Mouse (Mus musculus): Measurements from ENCODE around the gene Nfat5. TPM values are rescaled to one million over a fixed set of nuclear protein-coding genes. Genes with fewer than 3 reads are reported as not detected.

The Nfat5 gene
- polyA plus RNA-seq, 1 experiment from 2014 or later: 7.7 TPM

DNA sequence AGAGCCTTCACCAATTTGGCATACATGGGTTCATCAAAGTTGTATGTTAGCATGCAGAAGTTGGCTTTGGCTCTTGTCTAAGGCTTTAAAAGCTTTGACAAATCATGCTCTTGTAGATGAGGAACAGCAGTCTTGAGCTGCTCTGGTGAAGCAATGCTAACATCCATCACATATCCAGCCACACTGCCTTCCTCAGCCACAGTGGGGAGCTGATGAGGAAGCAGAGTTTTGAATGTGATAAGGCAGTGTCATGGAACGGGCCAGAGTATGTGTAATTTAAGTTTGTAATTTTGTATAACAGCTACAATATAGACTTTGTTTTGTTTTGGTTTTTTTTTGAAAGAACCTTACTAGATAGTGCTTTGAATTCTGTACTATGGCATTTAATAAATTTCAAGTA is 36.3 kb downstream of the Nfat5 start:
- Histone ChIP-seq H3K4me3 (ENCODE audit: low read length) (no peak overlapping the region), H3K4me1 (ENCODE audit: control insufficient read depth, insufficient read depth, low read depth, low read length) (no peaks in the 10 kb centered on the region), H3K9me3 (ENCODE audit: control insufficient read depth, low read length) (no peaks in the 10 kb centered on the region), H3K27me3 (replicated peaks; ENCODE audit: control insufficient read depth, insufficient read depth, low read length) (no peaks in the 10 kb centered on the region), H3K9ac (ENCODE audit: low read depth, low read length) (no peak overlapping the region), H3K36me3 (ENCODE audit: control insufficient read depth, insufficient read depth, low read length) (no peaks in the 10 kb centered on the region), H3K4me2 (ENCODE audit: low read length) (no peak overlapping the region), H3K27ac (ENCODE audit: low read depth, low read length) (no peak overlapping the region)
- ATAC-seq: no peak
- 79% methylated on average over 1 of the region's 1 CpGs for WGBS

DNA sequence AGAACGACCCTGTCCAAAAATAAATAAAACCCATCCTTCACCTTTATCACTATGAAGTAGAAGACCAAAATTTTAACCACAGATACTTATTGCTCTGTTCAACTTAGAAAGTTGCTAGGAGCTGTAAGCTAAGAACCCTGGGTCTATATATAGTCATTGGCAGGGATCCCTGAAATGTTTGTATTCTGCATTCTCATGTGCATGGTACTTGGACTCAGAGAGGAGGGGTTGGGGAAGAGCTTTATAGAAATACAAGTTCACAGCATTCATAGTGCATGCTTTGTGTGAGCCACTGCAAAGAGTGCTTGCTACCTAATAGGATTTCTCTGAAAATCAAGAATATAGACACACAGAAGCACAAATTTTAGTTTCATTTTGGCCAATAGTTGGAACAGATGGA is 43.2 kb downstream of the Nfat5 start:
- no peak for ATAC-seq

DNA sequence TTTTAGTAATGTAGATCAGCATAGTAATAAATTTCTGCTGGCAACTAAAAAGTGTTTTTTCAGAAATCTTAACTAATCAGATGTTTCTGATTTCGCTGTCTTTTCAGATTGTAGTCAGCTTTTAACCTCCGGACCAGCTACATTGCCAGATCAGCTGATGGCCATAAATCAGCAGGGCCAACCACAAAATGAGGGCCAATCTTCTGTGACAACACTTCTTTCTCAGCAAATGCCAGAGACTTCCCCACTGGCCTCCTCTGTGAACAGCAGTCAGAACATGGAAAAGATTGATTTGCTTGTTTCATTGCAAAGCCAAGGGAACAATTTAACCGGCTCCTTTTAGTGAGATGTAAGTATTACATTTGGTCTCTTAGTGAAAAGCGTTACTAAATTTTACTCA is 77.0 kb downstream of the Nfat5 start:
- no peaks in the 10 kb centered on the region for H3K4me1 ChIP-seq (ENCODE audit: control insufficient read depth, insufficient read depth, low read depth, low read length)
- no peaks in the 10 kb centered on the region for H3K27me3 ChIP-seq (replicated peaks; ENCODE audit: control insufficient read depth, insufficient read depth, low read length)
- H3K4me3 ChIP-seq (ENCODE audit: low read length): no peak overlapping the region
- H3K36me3 ChIP-seq (ENCODE audit: control insufficient read depth, insufficient read depth, low read length): peaks cover 35% of the 10 kb centered on the region
- no peak for ATAC-seq
- no peaks in the 10 kb centered on the region for H3K9me3 ChIP-seq (ENCODE audit: control insufficient read depth, low read length)
- 89% methylated on average over 4 of the region's 4 CpGs for WGBS
- no peak overlapping the region for H3K4me2 ChIP-seq (ENCODE audit: low read length)
- H3K27ac ChIP-seq (ENCODE audit: low read depth, low read length): no peak overlapping the region
- H3K9ac ChIP-seq (ENCODE audit: low read depth, low read length): no peak overlapping the region

More for the DNA sequence above, 43.2 kb downstream of the Nfat5 start:
- 0 out of 2 replicates have a peak, but pooled peaks cover 2% of the 10 kb centered on the region for H3K4me1 ChIP-seq (ENCODE audit: control insufficient read depth, insufficient read depth, low read depth, low read length)
- WGBS: 100% methylated on average over 1 of the region's 1 CpGs
- peaks cover 3% of the 10 kb centered on the region; the same call in 1 of the 2 replicates for H3K36me3 ChIP-seq (ENCODE audit: control insufficient read depth, insufficient read depth, low read length)
- no peak overlapping the region for H3K4me2 ChIP-seq (ENCODE audit: low read length)
- no peak overlapping the region for H3K4me3 ChIP-seq (ENCODE audit: low read length)
- no peaks in the 10 kb centered on the region for H3K27me3 ChIP-seq (replicated peaks; ENCODE audit: control insufficient read depth, insufficient read depth, low read length)
- no peaks in the 10 kb centered on the region for H3K9me3 ChIP-seq (ENCODE audit: control insufficient read depth, low read length)
- no peak overlapping the region for H3K27ac ChIP-seq (ENCODE audit: low read depth, low read length)
- no peak overlapping the region for H3K9ac ChIP-seq (ENCODE audit: low read depth, low read length)

DNA sequence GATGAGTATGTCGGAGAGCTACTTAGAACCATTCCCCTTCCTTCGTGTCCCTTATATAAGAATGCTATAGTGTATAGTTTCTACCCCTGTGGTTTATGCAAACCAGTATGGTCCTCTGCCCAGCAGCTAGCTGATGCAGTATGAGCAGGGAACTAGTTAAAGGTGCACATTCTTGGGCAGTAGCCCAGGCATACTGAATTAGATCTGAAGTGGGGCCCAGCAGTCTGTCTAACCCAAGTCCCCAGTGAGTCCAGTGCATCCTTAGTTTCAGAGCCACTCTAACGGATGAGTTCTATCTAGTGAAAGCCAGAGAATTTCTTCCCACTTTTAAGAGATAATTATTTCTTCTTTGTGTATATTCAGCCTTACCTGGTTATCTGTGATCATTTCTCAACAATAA is 84.1 kb downstream of the Nfat5 start:
- Histone ChIP-seq H3K9me3 (ENCODE audit: control insufficient read depth, low read length) (no peaks in the 10 kb centered on the region), H3K4me2 (ENCODE audit: low read length) (no peak overlapping the region), H3K36me3 (ENCODE audit: control insufficient read depth, insufficient read depth, low read length) (peaks cover 18% of the 10 kb centered on the region), H3K4me3 (ENCODE audit: low read length) (no peak overlapping the region), H3K4me1 (ENCODE audit: control insufficient read depth, insufficient read depth, low read depth, low read length) (no peaks in the 10 kb centered on the region), H3K27ac (ENCODE audit: low read depth, low read length) (no peak overlapping the region), H3K27me3 (replicated peaks; ENCODE audit: control insufficient read depth, insufficient read depth, low read length) (no peaks in the 10 kb centered on the region), H3K9ac (ENCODE audit: low read depth, low read length) (no peak overlapping the region)
- ATAC-seq: no peak
- 97% methylated on average over 3 of the region's 3 CpGs for WGBS

DNA sequence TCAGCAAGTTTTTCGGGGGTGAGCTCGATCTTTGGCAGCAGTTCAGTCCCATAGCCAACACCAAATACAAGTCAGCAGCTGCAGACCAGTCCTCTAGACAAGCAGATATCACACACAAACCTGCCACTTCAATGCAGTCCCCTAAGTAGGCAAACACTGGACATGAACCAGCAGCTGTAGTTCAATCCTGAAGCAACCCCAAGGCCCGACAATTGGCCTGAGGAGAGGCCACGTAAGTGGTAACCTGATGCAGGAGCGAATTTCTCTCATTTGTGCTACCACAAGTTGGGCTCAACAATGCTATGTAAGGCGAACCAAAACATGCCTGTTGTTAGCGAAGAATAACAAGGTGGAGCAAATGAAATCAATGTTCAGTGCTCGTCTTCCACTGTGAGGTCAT is 87.5 kb downstream of the Nfat5 start:
- peaks cover 15% of the 10 kb centered on the region for H3K36me3 ChIP-seq (ENCODE audit: control insufficient read depth, insufficient read depth, low read length)
- no peak overlapping the region for H3K27ac ChIP-seq (ENCODE audit: low read depth, low read length)
- H3K4me1 ChIP-seq (ENCODE audit: control insufficient read depth, insufficient read depth, low read depth, low read length): no peaks in the 10 kb centered on the region
- H3K4me2 ChIP-seq (ENCODE audit: low read length): no peak overlapping the region
- H3K27me3 ChIP-seq (replicated peaks; ENCODE audit: control insufficient read depth, insufficient read depth, low read length): no peaks in the 10 kb centered on the region
- no peak overlapping the region for H3K4me3 ChIP-seq (ENCODE audit: low read length)
- H3K9ac ChIP-seq (ENCODE audit: low read depth, low read length): no peak overlapping the region
- WGBS: 95% methylated on average over 8 of the region's 8 CpGs
- no peaks in the 10 kb centered on the region for H3K9me3 ChIP-seq (ENCODE audit: control insufficient read depth, low read length)
- no peak for ATAC-seq

DNA sequence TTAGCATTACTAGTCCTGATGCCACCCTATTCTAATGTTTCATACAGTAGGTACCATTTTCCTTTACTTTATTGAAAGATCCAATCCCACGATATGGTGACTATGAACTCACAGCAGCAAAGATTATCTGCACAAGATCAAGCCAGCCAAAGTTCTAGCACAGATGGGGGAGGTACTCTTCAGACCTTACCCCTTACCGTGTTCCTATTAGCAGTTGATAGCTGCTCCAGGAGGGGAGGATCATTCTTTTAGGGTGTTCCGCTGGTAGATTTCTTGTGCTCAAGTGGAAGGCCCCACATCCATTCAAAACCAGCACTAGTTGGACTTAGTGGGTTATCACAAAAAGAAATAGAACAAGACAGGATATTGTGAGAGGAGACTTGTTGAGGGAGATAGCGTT is 88.4 kb downstream of the Nfat5 start:
- no peak overlapping the region for H3K9ac ChIP-seq (ENCODE audit: low read depth, low read length)
- H3K27ac ChIP-seq (ENCODE audit: low read depth, low read length): no peak overlapping the region
- no peak overlapping the region for H3K4me2 ChIP-seq (ENCODE audit: low read length)
- WGBS: 93% methylated on average over 4 of the region's 4 CpGs
- H3K36me3 ChIP-seq (ENCODE audit: control insufficient read depth, insufficient read depth, low read length): peaks cover 15% of the 10 kb centered on the region
- no peaks in the 10 kb centered on the region for H3K4me1 ChIP-seq (ENCODE audit: control insufficient read depth, insufficient read depth, low read depth, low read length)
- no peak for ATAC-seq
- no peak overlapping the region for H3K4me3 ChIP-seq (ENCODE audit: low read length)
- no peaks in the 10 kb centered on the region for H3K9me3 ChIP-seq (ENCODE audit: control insufficient read depth, low read length)
- no peaks in the 10 kb centered on the region for H3K27me3 ChIP-seq (replicated peaks; ENCODE audit: control insufficient read depth, insufficient read depth, low read length)

DNA sequence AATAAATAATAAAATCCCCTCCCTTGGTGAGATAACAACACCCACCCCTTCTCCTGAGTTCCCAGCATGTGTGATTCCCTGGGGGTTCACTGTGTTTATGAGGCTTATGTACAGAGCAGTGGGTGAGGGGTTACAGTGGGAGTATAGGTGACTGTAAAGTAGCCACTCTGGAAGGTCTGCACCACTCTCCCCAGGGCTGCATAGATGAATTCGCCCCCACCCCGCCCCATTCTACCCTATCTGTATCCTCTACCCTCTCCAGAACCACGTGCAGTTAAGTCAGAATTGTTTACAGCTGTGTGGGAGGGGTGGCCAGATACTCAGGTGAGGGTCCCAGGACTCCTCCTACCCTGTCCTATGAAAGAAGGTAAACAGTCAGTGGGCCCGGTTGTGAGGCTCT is 89.6 kb downstream of the Nfat5 start:
- no peak overlapping the region for H3K27ac ChIP-seq (ENCODE audit: low read depth, low read length)
- WGBS: 78% methylated on average over 4 of the region's 4 CpGs
- H3K4me2 ChIP-seq (ENCODE audit: low read length): no peak overlapping the region

DNA sequence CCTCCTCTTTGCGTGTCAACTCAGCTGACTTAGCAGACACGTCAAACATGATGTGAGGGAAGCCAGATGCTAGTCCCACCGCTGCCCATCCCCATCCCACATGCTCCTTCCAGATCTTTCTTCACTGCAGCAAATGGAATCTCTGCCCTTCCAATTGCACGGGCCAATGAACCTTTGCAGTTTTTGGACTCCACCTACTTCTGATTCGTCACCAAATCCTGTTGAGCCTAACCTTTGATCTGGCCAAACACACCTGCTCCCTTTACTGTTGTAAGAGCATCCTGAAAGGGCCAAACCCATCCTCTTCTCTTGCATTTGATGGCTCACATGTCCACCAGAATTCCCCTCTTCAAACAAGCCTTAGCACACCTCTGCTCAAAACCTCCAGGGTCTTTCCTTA is 91.4 kb downstream of the Nfat5 start:
- Histone ChIP-seq H3K27me3 (replicated peaks; ENCODE audit: control insufficient read depth, insufficient read depth, low read length) (no peaks in the 10 kb centered on the region), H3K27ac (ENCODE audit: low read depth, low read length) (no peak overlapping the region), H3K4me2 (ENCODE audit: low read length) (no peak overlapping the region), H3K4me1 (ENCODE audit: control insufficient read depth, insufficient read depth, low read depth, low read length) (peaks cover under 1% of the 10 kb centered on the region), H3K9me3 (ENCODE audit: control insufficient read depth, low read length) (no peaks in the 10 kb centered on the region), H3K9ac (ENCODE audit: low read depth, low read length) (no peak overlapping the region; the same call in 1 of the 2 replicates), H3K36me3 (ENCODE audit: control insufficient read depth, insufficient read depth, low read length) (peaks cover 5% of the 10 kb centered on the region), H3K4me3 (ENCODE audit: low read length) (no peak overlapping the region)
- ATAC-seq: no peak
- 58% methylated on average over 5 of the region's 5 CpGs for WGBS

More for the DNA sequence above, 89.6 kb downstream of the Nfat5 start:
- Histone ChIP-seq H3K27me3 (replicated peaks; ENCODE audit: control insufficient read depth, insufficient read depth, low read length) (no peaks in the 10 kb centered on the region), H3K4me3 (ENCODE audit: low read length) (no peak overlapping the region), H3K9me3 (ENCODE audit: control insufficient read depth, low read length) (no peaks in the 10 kb centered on the region), H3K36me3 (ENCODE audit: control insufficient read depth, insufficient read depth, low read length) (peaks cover 15% of the 10 kb centered on the region), H3K9ac (ENCODE audit: low read depth, low read length) (no peak overlapping the region), H3K4me1 (ENCODE audit: control insufficient read depth, insufficient read depth, low read depth, low read length) (no peaks in the 10 kb centered on the region)
- no peak for ATAC-seq

DNA sequence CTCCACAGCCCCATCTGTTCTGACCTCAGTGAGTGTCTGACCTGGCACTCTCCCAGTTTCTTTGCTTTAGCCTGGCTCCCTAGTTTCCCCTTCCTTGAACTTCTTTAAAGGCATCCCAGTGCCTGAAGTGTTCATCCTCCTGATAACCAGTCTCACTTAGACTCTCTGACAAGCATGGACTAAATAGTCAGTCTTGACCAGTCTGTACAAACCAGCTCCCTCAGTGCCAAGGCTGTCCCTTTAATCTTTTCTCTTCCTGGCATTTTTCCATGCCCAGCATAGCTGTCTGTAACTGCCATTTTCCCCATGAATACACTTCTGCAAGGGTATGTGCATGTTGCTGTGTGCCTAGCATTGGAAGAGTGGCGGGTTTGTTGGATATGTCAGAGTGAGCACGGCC is 91.8 kb downstream of the Nfat5 start:
- H3K36me3 ChIP-seq (ENCODE audit: control insufficient read depth, insufficient read depth, low read length): peaks cover 4% of the 10 kb centered on the region
- H3K9ac ChIP-seq (ENCODE audit: low read depth, low read length): no peak overlapping the region; the same call in 1 of the 2 replicates
- no peak overlapping the region for H3K4me3 ChIP-seq (ENCODE audit: low read length)
- ATAC-seq: no peak
- peaks cover 4% of the 10 kb centered on the region for H3K4me1 ChIP-seq (ENCODE audit: control insufficient read depth, insufficient read depth, low read depth, low read length)
- H3K9me3 ChIP-seq (ENCODE audit: control insufficient read depth, low read length): no peaks in the 10 kb centered on the region
- H3K4me2 ChIP-seq (ENCODE audit: low read length): no peak overlapping the region
- H3K27me3 ChIP-seq (replicated peaks; ENCODE audit: control insufficient read depth, insufficient read depth, low read length): no peaks in the 10 kb centered on the region
- no peak overlapping the region for H3K27ac ChIP-seq (ENCODE audit: low read depth, low read length)
- 76% methylated on average over 2 of the region's 2 CpGs for WGBS

DNA sequence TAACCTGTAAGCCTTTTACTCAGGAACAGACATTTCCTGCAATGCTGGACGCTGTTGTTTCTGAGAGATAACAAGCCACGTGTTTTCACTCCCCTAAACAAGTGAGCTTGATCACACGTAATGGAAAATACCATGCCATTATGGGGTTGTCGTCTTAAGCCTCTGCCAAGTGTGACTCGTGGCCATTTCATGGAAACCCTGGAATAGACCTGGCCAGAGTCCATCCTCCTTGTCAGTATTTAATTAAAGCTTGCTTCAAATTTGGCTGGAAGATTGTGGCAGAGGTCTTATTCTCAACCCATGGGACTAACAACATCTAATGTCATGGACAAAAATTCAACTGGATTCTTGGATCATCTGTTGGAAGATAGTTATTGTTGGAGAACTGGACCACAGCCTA is 92.9 kb downstream of the Nfat5 start:
- Histone ChIP-seq H3K4me1 (ENCODE audit: control insufficient read depth, insufficient read depth, low read depth, low read length) (peaks cover 4% of the 10 kb centered on the region), H3K36me3 (ENCODE audit: control insufficient read depth, insufficient read depth, low read length) (no peaks in the 10 kb centered on the region), H3K4me3 (ENCODE audit: low read length) (no peak overlapping the region), H3K9ac (ENCODE audit: low read depth, low read length) (no peak overlapping the region), H3K27me3 (replicated peaks; ENCODE audit: control insufficient read depth, insufficient read depth, low read length) (no peaks in the 10 kb centered on the region), H3K4me2 (ENCODE audit: low read length) (no peak overlapping the region), H3K27ac (ENCODE audit: low read depth, low read length) (no peak overlapping the region), H3K9me3 (ENCODE audit: control insufficient read depth, low read length) (no peaks in the 10 kb centered on the region)
- ATAC-seq: no peak
- 50% methylated on average over 5 of the region's 5 CpGs for WGBS

All from hindbrain, embryonic 16.5 days (tissue).